Mouse (Mus musculus) liver, postnatal 0 days (tissue): ENCODE measurements around the gene Cntn5. TPM values are rescaled to one million over a fixed set of nuclear protein-coding genes. Genes with fewer than 3 reads are reported as not detected.

ENCODE experiments used
- ATAC-seq: fragments of 200-750 bp; cut with Nextera tagmentation; 2 replicates; pipeline ENCODE4 v1.8.0; 2017; ENCODE audit warnings: mild to moderate bottlenecking, moderate library complexity
- DNase-seq: peaks from one replicate; pipeline ENCODE4 v3.0.0-alpha.2; 2016
- H3K27ac ChIP-seq: fragments of 300-500 bp; sonication (generic); 2 replicates; pipeline ENCODE4 v1.5.1; 2014; ENCODE audit warnings: antibody characterized with exemption, moderate library complexity, mild to moderate bottlenecking, low read depth
- H3K27me3 ChIP-seq: fragments of 300-500 bp; sonication (generic); 2 replicates; pipeline ENCODE4 v1.6.1; 2014; ENCODE audit warnings: low read length, control low read depth, mixed read lengths; ENCODE audit not compliant: insufficient read depth
- H3K36me3 ChIP-seq: fragments of 300-500 bp; sonication (generic); replicated peaks from 2 replicates; pipeline ENCODE4 v1.6.1; 2014; ENCODE audit warnings: mild to moderate bottlenecking, control low read depth, low read length, moderate library complexity, mixed read lengths; ENCODE audit not compliant: insufficient read depth
- H3K4me1 ChIP-seq: fragments of 300-500 bp; sonication (generic); 2 replicates; pipeline ENCODE4 v1.6.1; 2014; ENCODE audit warnings: antibody characterized with exemption, mild to moderate bottlenecking, control low read depth; ENCODE audit not compliant: insufficient read depth
- H3K4me2 ChIP-seq: fragments of 300-500 bp; sonication (generic); 2 replicates; pipeline ENCODE4 v1.6.1; 2014; ENCODE audit warnings: low read depth, mild to moderate bottlenecking, low read length, moderate library complexity, mixed read lengths
- H3K4me3 ChIP-seq: fragments of 300-500 bp; sonication (generic); 2 replicates; pipeline ENCODE4 v1.5.1; 2014; ENCODE audit warnings: low read depth, low read length
- H3K9ac ChIP-seq: fragments of 300-500 bp; sonication (generic); replicated peaks from 2 replicates; pipeline ENCODE4 v1.6.1; 2014; ENCODE audit warnings: mild to moderate bottlenecking, moderate library complexity
- H3K9me3 ChIP-seq: fragments of 300-500 bp; sonication (generic); 2 replicates; pipeline ENCODE4 v1.6.1; 2016; ENCODE audit warnings: mild to moderate bottlenecking, control low read depth, low read length, mixed read lengths
- CTCF ChIP-seq: sonication (generic); IDR thresholded peaks from 2 replicates; pipeline ENCODE4 v1.5.1; 2016; ENCODE audit warnings: antibody characterized with exemption, low read depth
- EP300 ChIP-seq: IDR thresholded peaks from 2 replicates; pipeline ENCODE4 v1.6.1; 2016; ENCODE audit warnings: antibody characterized with exemption, low read depth, mild to moderate bottlenecking
- WGBS: fragments of 180-500 bp; shearing (Covaris S2); extraction: QIAGEN DNeasy Blood & Tissue Kit; methylation state at CpG from one replicate; pipeline ENCODE4 v1.1.7; 2014; ENCODE audit not compliant: insufficient replicate concordance; 5-methylcytosine and 5-hydroxymethylcytosine counted together
- polyA plus RNA-seq: library from polyadenylated mRNA; unstranded; fragments of >200 nt; fragmentation: Nextera tagmentation; extraction: Ambion mirVana; gene quantifications from 2 replicates; pipeline ENCODE4 v1.2.1, GENCODE M21; 2015

Gene Cntn5
- polyA plus RNA-seq, 1 experiment from 2014 or later: not detected

DNA sequence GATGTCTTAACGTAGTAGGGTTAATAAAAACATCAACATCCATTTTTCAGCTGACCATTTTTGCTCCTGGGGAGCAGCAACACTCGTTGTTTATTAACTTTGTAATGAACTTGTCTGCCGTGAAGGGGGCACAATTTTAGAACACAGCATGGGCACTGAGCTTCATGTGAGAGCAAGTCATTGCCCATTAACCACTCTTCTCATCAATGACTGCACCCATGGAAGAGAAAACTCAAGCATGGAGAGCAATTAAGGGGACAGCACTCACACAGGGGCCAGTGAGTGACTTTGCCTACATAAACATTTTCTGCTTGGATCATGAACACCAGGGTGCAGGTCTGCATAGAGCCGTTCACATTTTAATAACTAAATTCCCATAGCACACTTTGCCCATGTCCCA is 831.2 kb downstream of the Cntn5 start:
- TF ChIP-seq CTCF (no peak), EP300 (no peak)
- DNase-seq (no peak), ATAC-seq (no peak)
- 71% methylated on average over 4 of the region's 4 CpGs for WGBS
- Histone ChIP-seq H3K9ac (no peak overlapping the region), H3K4me3 (no peak overlapping the region), H3K9me3 (no peaks in the 10 kb centered on the region), H3K36me3 (no peaks in the 10 kb centered on the region), H3K27me3 (no peaks in the 10 kb centered on the region), H3K4me2 (no peak overlapping the region), H3K4me1 (no peaks in the 10 kb centered on the region), H3K27ac (no peak overlapping the region)

DNA sequence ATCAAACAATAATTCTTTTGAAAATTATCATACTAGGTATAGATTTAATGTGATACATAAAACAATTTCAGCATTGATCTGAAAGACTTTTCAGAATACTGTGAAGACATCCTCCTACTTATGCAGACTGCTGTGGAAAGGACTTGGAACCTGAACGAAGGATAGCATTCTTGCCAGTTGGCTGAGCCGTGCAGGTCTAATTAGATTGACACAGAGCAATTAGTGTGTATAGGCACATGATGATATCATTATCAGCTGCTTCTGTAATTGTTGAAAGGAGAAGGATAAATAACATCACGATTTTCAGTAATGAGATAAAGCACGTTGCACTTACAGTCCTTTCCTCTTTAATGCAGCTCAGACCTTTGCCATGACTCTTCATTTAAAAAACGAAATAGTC is 831.7 kb downstream of the Cntn5 start:
- no peak for ATAC-seq
- Histone ChIP-seq H3K9ac (no peak overlapping the region), H3K4me2 (no peak overlapping the region), H3K27me3 (no peaks in the 10 kb centered on the region), H3K36me3 (no peaks in the 10 kb centered on the region), H3K9me3 (no peaks in the 10 kb centered on the region), H3K4me1 (no peaks in the 10 kb centered on the region), H3K27ac (no peak overlapping the region), H3K4me3 (no peak overlapping the region)
- DNase-seq: no peak
- no peak for TF ChIP-seq CTCF
- TF ChIP-seq EP300: no peak
- 61% methylated on average over 5 of the region's 5 CpGs for WGBS

DNA sequence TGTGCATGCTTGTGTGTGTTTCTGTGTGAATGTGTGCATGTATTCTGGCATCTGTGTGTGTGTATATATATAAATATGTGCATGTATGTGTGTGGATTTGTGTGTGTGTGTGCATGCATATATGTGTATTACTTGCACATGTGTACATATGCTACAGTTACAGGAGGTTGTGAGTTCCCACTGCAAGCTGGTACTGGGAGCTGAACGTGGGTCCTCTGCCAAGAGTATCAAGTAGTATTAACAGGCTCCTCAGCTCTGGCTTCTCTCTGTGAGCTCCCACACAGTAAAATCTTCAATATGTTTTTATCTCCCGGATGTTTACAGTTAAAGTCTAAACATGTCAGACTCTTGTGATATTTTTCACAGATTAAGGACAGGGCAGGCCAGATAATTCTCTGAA is 833.3 kb downstream of the Cntn5 start:
- DNase-seq: no peak
- Histone ChIP-seq H3K27ac (no peak overlapping the region), H3K36me3 (no peaks in the 10 kb centered on the region), H3K27me3 (no peaks in the 10 kb centered on the region), H3K4me3 (no peak overlapping the region), H3K9me3 (no peaks in the 10 kb centered on the region), H3K4me2 (no peak overlapping the region), H3K9ac (no peak overlapping the region), H3K4me1 (no peaks in the 10 kb centered on the region)
- 57% methylated on average over 2 of the region's 2 CpGs for WGBS
- no peak for ATAC-seq
- TF ChIP-seq EP300 (no peak), CTCF (no peak)

DNA sequence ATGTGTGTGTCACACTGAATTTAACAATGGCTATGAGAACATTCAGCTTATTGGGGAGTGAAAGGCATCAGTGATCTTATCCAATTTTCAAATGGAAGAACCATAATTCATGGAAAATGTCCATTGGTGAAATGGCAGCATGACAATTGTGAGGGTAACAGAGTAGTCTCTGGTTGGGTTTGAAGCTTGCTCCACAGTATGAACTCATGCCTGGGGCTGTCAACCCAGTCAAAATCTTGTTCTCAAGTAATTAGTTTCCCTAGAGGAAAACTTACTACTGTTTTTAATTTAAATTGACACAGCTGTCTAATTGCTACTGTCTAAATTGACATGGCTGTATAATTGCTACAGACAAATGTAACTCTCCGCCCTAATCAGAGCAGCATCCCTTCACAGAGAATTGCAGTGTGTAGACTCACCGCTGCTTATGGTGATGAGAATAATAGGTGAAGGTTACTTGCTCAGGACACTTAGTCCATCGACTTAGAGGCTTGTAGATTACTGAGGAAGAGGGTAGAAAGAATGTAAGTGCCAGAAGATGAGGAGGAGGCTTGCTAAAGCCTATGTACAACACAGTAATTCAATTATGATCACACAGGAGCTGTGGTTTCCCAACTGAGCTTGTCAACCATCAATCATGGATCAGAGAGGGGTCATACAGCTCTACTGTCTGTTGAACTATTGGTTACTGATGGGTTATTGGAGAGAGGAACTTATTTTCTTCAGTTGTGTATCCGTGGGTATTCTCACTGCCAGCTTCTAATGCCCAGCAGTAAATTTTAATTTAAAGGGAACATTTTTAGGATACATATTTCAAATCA is 859.4 kb downstream of the Cntn5 start:
- Histone ChIP-seq H3K27me3 (no peaks in the 10 kb centered on the region), H3K27ac (no peak overlapping the region), H3K9me3 (no peaks in the 10 kb centered on the region), H3K4me3 (no peak overlapping the region), H3K4me2 (no peak overlapping the region), H3K9ac (no peak overlapping the region), H3K36me3 (no peaks in the 10 kb centered on the region), H3K4me1 (no peaks in the 10 kb centered on the region)
- DNase-seq: no peak
- TF ChIP-seq EP300: no peak
- no peak for TF ChIP-seq CTCF
- WGBS: 65% methylated on average over 4 of the region's 4 CpGs
- no peak for ATAC-seq

DNA sequence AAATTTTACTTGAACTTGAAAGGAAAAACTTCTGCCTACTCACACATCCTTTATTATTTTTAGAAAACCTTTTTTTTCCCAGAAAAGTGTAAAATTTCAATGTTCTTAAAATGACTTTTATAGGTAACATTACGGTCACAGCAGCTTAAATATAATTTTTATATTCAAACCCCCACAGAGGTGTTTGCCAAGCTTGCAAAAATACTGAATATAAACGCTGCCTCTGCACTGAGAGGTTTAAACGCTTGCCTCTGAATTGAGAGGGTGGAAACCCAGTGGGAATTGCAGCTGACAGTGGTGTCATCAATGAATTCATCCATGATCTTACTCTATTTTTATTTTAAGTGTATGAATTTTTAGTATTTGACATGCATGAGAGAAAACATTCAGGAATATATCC is 861.6 kb downstream of the Cntn5 start:
- no peak for DNase-seq
- Histone ChIP-seq H3K27me3 (no peaks in the 10 kb centered on the region), H3K4me1 (no peaks in the 10 kb centered on the region), H3K27ac (no peak overlapping the region), H3K4me2 (no peak overlapping the region), H3K36me3 (no peaks in the 10 kb centered on the region), H3K9ac (no peak overlapping the region), H3K4me3 (no peak overlapping the region), H3K9me3 (no peaks in the 10 kb centered on the region)
- TF ChIP-seq EP300 (no peak), CTCF (no peak)
- no peak for ATAC-seq
- WGBS: 66% methylated on average over 3 of the region's 3 CpGs

DNA sequence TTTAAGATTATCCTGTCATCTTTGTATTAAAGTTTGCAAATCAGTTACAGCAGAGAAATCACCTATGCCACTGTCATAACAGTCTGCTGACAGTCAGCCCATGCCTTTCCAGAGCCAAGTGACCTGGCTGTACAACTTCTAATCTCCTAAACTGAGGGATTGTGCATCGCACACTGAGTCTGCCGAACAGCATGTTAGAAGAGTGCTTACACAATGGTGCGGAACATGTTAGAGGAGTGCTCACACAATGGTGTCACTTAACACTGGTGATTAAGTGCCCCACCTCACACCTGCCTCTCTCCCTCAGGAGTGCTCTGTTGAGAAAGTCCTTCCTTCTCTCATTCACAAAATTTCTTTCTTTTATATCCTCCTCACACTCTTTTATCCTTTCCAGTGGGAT is 889.4 kb downstream of the Cntn5 start:
- H3K27me3 ChIP-seq: no peaks in the 10 kb centered on the region
- H3K9me3 ChIP-seq: no peaks in the 10 kb centered on the region
- H3K4me3 ChIP-seq: no peak overlapping the region
- no peak overlapping the region for H3K27ac ChIP-seq
- no peaks in the 10 kb centered on the region for H3K4me1 ChIP-seq
- H3K9ac ChIP-seq: no peak overlapping the region
- ATAC-seq (no peak), DNase-seq (no peak)
- 77% methylated on average over 3 of the region's 3 CpGs for WGBS
- H3K4me2 ChIP-seq: no peak overlapping the region
- TF ChIP-seq EP300 (no peak), CTCF (no peak)
- no peaks in the 10 kb centered on the region for H3K36me3 ChIP-seq

DNA sequence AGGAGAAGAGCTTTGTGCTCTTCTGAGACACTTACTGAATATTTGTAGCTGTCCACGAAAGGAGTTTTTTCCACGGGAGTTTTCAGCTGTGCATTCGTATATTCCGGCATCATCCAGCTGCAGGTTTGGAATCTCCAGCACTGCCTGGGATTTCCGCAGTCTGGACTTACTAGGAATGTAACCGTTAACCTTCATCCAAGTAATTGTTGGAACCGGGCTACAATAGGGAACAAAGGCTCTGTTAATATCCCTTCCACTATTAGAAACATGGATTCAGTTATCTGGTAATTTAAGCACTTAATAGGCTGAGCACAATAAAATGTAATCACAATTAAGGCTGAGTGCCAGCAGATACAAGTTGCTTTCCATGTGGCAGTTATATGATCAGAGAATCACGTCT is 920.5 kb downstream of the Cntn5 start:
- no peak overlapping the region for H3K27ac ChIP-seq
- no peak for TF ChIP-seq CTCF
- no peak for TF ChIP-seq EP300
- DNase-seq: no peak
- H3K4me1 ChIP-seq: no peaks in the 10 kb centered on the region
- WGBS: 77% methylated on average over 8 of the region's 8 CpGs
- no peak overlapping the region for H3K4me3 ChIP-seq
- H3K36me3 ChIP-seq: no peaks in the 10 kb centered on the region
- H3K9ac ChIP-seq: no peak overlapping the region
- no peaks in the 10 kb centered on the region for H3K9me3 ChIP-seq
- H3K4me2 ChIP-seq: no peak overlapping the region
- ATAC-seq: no peak
- no peaks in the 10 kb centered on the region for H3K27me3 ChIP-seq
